Mouse (Mus musculus) C2C12 (cell line): ENCODE measurements around the gene Kifc5b. TPM values are rescaled to one million over a fixed set of nuclear protein-coding genes. Genes with fewer than 3 reads are reported as not detected.

Source experiments
- H3K27me3 ChIP-seq: one replicate; pipeline ENCODE4 v1.6.1; 2011; ENCODE audit not compliant: control insufficient read depth, insufficient read depth, insufficient read length
- H3K36me3 ChIP-seq: one replicate; pipeline ENCODE4 v1.6.1; 2011; ENCODE audit not compliant: control insufficient read depth, insufficient read depth
- H3K4me3 ChIP-seq: one replicate; pipeline ENCODE4 v1.5.1; 2011; ENCODE audit warnings: mild to moderate bottlenecking, control low read depth; ENCODE audit not compliant: poor library complexity, insufficient read depth, severe bottlenecking
- H3K79me2 ChIP-seq: one replicate; pipeline ENCODE4 v1.6.1; 2011; ENCODE audit not compliant: control insufficient read depth, insufficient read depth
- H3K79me3 ChIP-seq: one replicate; pipeline ENCODE4 v1.6.1; 2011; ENCODE audit warnings: low read depth, control low read depth
- H3ac ChIP-seq: one replicate; pipeline ENCODE3; 2011; ENCODE audit warnings: low read depth; ENCODE audit not compliant: control insufficient read depth, insufficient read length
- CEBPB ChIP-seq: IDR thresholded peaks from one replicate; pipeline ENCODE4 v1.6.1; 2011; ENCODE audit warnings: low read depth, mild to moderate bottlenecking, control low read depth, moderate library complexity
- CTCF ChIP-seq: IDR thresholded peaks from one replicate; pipeline ENCODE4 v1.5.1; 2011; ENCODE audit not compliant: control insufficient read depth, insufficient read depth, insufficient read length
- FOSL1 ChIP-seq: IDR thresholded peaks from one replicate; pipeline ENCODE4 v1.8.0; 2011; ENCODE audit warnings: mild to moderate bottlenecking, low read length; ENCODE audit not compliant: poor library complexity, insufficient read depth, severe bottlenecking
- MAX ChIP-seq: IDR thresholded peaks from one replicate; pipeline ENCODE4 v1.6.1; 2011; ENCODE audit warnings: mild to moderate bottlenecking, control low read depth
- MYOD1 ChIP-seq: IDR thresholded peaks from one replicate; pipeline ENCODE4 v1.6.1; 2011; ENCODE audit warnings: low read depth; ENCODE audit not compliant: control insufficient read depth, insufficient read length
- MYOG ChIP-seq: IDR thresholded peaks from one replicate; pipeline ENCODE4 v1.6.1; 2011; ENCODE audit not compliant: control insufficient read depth, insufficient read length; ENCODE audit errors: extremely low read depth
- USF1 ChIP-seq: IDR thresholded peaks from one replicate; pipeline ENCODE4 v1.6.1; 2011; ENCODE audit warnings: low read depth, mild to moderate bottlenecking, control low read depth, moderate library complexity
- polyA plus RNA-seq: library from polyadenylated mRNA; unstranded; fragments of >200 nt; fragmentation: generic; extraction: Trizol; gene quantifications from one replicate; pipeline ENCODE4 v1.2.1, GENCODE M21; 2012; ENCODE audit warnings: missing spikeins

Gene Kifc5b
- polyA plus RNA-seq, 1 experiment = 30.9 TPM

DNA sequence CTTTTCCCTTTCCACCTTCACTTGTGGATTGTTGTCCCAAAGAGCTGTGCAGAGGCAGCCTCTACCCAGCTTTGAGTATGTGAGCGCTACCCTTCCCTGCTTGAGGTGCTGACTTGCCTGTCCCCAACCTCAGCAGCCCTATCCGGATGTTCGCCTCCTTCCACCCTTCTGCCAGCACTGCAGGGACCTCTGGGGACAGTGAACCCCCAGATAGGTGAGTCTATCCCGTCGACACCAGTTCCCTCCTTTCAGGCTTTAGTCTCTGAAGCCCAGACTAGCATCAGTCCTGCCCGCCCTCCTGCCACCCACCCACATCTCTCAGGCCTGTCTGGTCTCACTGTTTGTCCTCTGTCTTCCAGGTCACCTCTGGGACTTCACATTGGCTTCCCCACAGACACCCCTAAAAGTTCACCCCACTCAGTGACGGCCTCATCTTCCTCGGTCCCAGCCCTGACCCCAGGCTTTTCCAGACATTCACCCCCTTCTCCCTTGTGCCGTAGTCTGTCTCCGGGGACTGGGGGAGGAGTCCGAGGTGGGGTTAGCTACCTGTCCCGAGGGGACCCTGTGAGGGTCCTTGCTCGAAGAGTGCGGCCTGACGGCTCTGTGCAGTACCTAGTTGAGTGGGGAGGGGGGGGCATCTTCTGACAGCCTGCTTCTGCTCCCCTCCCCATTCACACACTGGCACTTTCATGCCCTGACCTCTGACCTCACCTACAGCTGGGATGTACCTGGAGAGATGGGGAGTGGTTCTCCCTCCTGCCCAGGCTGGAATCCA lies 20.2 kb downstream of the Kifc5b start:
- Histone ChIP-seq H3K4me3 (no peak overlapping the region), H3K79me2 (peaks cover 30% of the 10 kb centered on the region), H3K79me3 (peaks cover 14% of the 10 kb centered on the region), H3K36me3 (peaks cover 25% of the 10 kb centered on the region), H3ac (no peak overlapping the region), H3K27me3 (no peaks in the 10 kb centered on the region)
- TF ChIP-seq CTCF (no peak), MYOD1 (no peak), MYOG (no peak), MAX (no peak), USF1 (no peak), CEBPB (no peak), FOSL1 (no peak)

DNA sequence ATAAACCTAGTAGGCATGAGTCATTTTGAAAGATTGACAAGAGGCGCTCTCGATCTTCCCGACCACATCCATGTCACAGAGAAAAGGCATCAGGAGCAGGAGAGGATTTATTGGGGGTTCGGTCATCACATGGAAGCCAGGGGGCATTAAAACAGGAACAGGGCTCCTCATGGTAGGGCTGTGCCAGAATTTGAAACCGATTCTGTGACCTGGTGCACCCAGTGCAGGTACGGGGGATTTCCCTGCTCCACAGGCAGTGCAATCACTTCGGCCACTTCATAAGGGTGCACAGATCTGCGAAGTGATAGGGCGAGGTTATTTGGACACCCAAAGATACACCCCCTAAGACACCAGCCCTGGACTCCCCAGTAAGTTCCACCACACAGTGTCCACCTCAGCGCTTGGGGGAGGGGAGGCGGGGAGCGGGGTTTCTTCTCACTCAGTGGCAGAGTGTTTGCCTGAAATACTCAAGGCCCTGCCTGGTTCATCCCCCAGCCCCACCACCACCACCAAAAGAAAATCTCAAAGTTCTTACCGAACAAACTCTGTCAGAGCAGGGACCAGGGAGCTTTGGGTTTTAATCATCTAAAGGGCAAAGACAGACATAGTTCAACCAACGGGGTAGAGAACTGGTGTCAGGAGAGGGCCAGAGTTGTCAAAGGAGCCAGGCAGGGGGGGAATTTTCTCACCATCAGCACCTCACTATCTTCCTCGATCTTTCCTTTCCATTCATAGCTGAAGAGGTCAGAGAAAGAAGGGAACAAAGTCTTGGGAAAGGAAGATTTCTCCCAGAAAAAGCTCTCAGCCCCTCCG lies 21.2 kb downstream of the Kifc5b start:
- TF ChIP-seq CTCF = no peak
- TF ChIP-seq MYOG = no peak
- no peaks in the 10 kb centered on the region for H3K27me3 ChIP-seq
- peaks cover 22% of the 10 kb centered on the region for H3K36me3 ChIP-seq
- peak overlapping the region; percentile 81 for H3ac ChIP-seq
- peaks cover 30% of the 10 kb centered on the region for H3K79me2 ChIP-seq
- peak overlapping the region; percentile 68 for H3K4me3 ChIP-seq
- H3K79me3 ChIP-seq = peaks cover 14% of the 10 kb centered on the region

DNA sequence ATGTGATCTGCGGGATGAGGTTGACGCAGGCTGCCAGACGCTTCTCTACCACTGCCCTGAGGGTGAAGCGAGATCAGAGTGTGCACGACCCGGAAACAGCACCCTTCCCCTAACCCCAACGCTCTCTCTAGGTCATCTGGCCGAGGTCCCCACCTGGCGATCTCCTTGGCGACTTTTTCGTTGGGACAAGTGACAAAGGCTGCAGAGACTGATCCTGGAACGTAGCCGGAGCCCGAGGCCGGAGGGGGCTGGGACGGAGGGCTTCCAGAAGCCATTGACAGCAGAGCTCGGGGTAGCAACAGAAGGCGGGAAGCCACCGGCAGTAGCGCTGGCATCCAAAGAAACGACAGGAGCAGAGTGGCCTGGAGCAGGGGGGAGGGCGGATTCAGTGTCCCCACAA lies 21.8 kb downstream of the Kifc5b start:
- H3K36me3 ChIP-seq = peaks cover 22% of the 10 kb centered on the region
- peaks cover 25% of the 10 kb centered on the region for H3K79me2 ChIP-seq
- TF ChIP-seq CTCF (no peak), MYOD1 (no peak), USF1 (no peak), CEBPB (no peak), MAX (no peak), MYOG (no peak), FOSL1 (no peak)
- peak overlapping the region; percentile 81 for H3ac ChIP-seq
- peak overlapping the region; percentile 68 for H3K4me3 ChIP-seq
- no peaks in the 10 kb centered on the region for H3K27me3 ChIP-seq
- H3K79me3 ChIP-seq = peaks cover 14% of the 10 kb centered on the region

GRCm38 (mm10) chr17:26939178-26939972 lies 22.5 kb downstream of the Kifc5b start, which contains the start of gene Cuta:
TSS of gene Cuta (minus strand) at chr17:26939569.
- TF ChIP-seq USF1 (peak; percentile 95), CEBPB (no peak), CTCF (no peak), MYOG (no peak), MAX (peak; percentile 29)
- peaks cover 23% of the 10 kb centered on the region for H3K79me2 ChIP-seq
- H3ac ChIP-seq = peak within 1 kb of the TSS; percentile 81
- peak within 1 kb of the TSS; percentile 68 for H3K4me3 ChIP-seq
- H3K27me3 ChIP-seq = no peaks in the 10 kb centered on the region
- H3K79me3 ChIP-seq = peaks cover 11% of the 10 kb centered on the region
- peaks cover 20% of the 10 kb centered on the region for H3K36me3 ChIP-seq

GRCm38 (mm10) chr17:26939973-26940300 lies 23.0 kb downstream of the Kifc5b start:
- Histone ChIP-seq H3K27me3 (no peaks in the 10 kb centered on the region), H3K36me3 (peaks cover 16% of the 10 kb centered on the region), H3K79me2 (peaks cover 23% of the 10 kb centered on the region), H3K4me3 (peak overlapping the region; percentile 34), H3K79me3 (peaks cover 11% of the 10 kb centered on the region), H3ac (peak overlapping the region; percentile 57)
- TF ChIP-seq CEBPB = no peak
- no peak for TF ChIP-seq MYOD1
- TF ChIP-seq USF1 = no peak
- no peak for TF ChIP-seq CTCF
- no peak for TF ChIP-seq FOSL1
- no peak for TF ChIP-seq MAX
- TF ChIP-seq MYOG = no peak
